Mouse (Mus musculus): Measurements from ENCODE around the gene Pam. TPM values are rescaled to one million over a fixed set of nuclear protein-coding genes. Genes with fewer than 3 reads are reported as not detected.

Pam gene
- polyA plus RNA-seq, 1 experiment from 2014 or later, result 8.9 TPM

- no peak for ATAC-seq (ENCODE audit: low read depth)
- no peak overlapping the region for H3K4me2 ChIP-seq (ENCODE audit: low read depth, low read length)
- H3K4me3 ChIP-seq (ENCODE audit: low read depth, low read length), result no peak overlapping the region
- H3K9me3 ChIP-seq (replicated peaks; ENCODE audit: control insufficient read depth, low read length), result no peaks in the 10 kb centered on the region
- H3K36me3 ChIP-seq (ENCODE audit: control insufficient read depth, insufficient read depth), result no peaks in the 10 kb centered on the region
- no peak overlapping the region for H3K9ac ChIP-seq (ENCODE audit: low read depth, low read length)
- H3K27ac ChIP-seq (ENCODE audit: low read length), result no peak overlapping the region
- H3K4me1 ChIP-seq (ENCODE audit: control insufficient read depth, low read depth, low read length), result no peaks in the 10 kb centered on the region
- no peaks in the 10 kb centered on the region for H3K27me3 ChIP-seq (ENCODE audit: control insufficient read depth, insufficient read depth, low read depth, low read length)
- 70% methylated on average over 2 of the region's 2 CpGs for WGBS (ENCODE audit: insufficient replicate concordance)
Measured at GRCm38 (mm10) chr1:98053447-98053846, 42.0 kb downstream of the Pam start.

GRCm38 (mm10) chr1:98052775-98053174 is 42.7 kb downstream of the Pam start:
- no peak for ATAC-seq (ENCODE audit: low read depth)
- 61% methylated on average over 4 of the region's 4 CpGs for WGBS (ENCODE audit: insufficient replicate concordance)

DNA sequence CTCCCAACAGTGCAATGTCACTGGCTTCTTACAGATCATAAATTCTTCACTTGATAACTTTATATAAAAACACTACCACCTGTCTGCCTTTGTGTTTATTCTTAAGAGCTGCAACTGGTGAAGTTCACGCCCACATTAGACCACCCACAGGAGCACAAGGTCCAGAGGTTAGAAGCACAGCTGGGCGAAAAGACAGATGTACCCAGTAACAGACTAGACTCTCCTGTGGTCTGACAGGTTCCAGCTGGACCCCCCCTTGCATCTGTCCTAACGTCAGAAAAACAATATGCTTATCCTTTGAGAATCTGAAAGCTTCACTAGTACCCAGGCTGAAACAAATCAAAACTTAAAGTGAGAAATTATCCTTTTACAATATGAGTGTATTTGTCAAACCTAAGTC is 44.4 kb downstream of the Pam start:
- no peak overlapping the region for H3K4me3 ChIP-seq (ENCODE audit: low read depth, low read length)
- H3K4me1 ChIP-seq (ENCODE audit: control insufficient read depth, low read depth, low read length), result no peaks in the 10 kb centered on the region
- H3K9me3 ChIP-seq (replicated peaks; ENCODE audit: control insufficient read depth, low read length), result no peaks in the 10 kb centered on the region
- ATAC-seq (ENCODE audit: low read depth), result no peak
- H3K36me3 ChIP-seq (ENCODE audit: control insufficient read depth, insufficient read depth), result no peaks in the 10 kb centered on the region
- H3K27ac ChIP-seq (ENCODE audit: low read length), result no peak overlapping the region
- no peak overlapping the region for H3K4me2 ChIP-seq (ENCODE audit: low read depth, low read length)
- H3K9ac ChIP-seq (ENCODE audit: low read depth, low read length), result no peak overlapping the region
- H3K27me3 ChIP-seq (ENCODE audit: control insufficient read depth, insufficient read depth, low read depth, low read length), result no peaks in the 10 kb centered on the region
- 37% methylated on average over 3 of the region's 3 CpGs for WGBS (ENCODE audit: insufficient replicate concordance)

More at GRCm38 (mm10) chr1:98052775-98053174, 42.7 kb downstream of the Pam start:
- no peaks in the 10 kb centered on the region for H3K9me3 ChIP-seq (replicated peaks; ENCODE audit: control insufficient read depth, low read length)
- no peak overlapping the region for H3K27ac ChIP-seq (ENCODE audit: low read length)
- H3K4me3 ChIP-seq (ENCODE audit: low read depth, low read length), result no peak overlapping the region
- H3K36me3 ChIP-seq (ENCODE audit: control insufficient read depth, insufficient read depth), result no peaks in the 10 kb centered on the region
- H3K27me3 ChIP-seq (ENCODE audit: control insufficient read depth, insufficient read depth, low read depth, low read length), result no peaks in the 10 kb centered on the region
- no peak overlapping the region for H3K4me2 ChIP-seq (ENCODE audit: low read depth, low read length)
- H3K4me1 ChIP-seq (ENCODE audit: control insufficient read depth, low read depth, low read length), result no peaks in the 10 kb centered on the region
- H3K9ac ChIP-seq (ENCODE audit: low read depth, low read length), result no peak overlapping the region

DNA sequence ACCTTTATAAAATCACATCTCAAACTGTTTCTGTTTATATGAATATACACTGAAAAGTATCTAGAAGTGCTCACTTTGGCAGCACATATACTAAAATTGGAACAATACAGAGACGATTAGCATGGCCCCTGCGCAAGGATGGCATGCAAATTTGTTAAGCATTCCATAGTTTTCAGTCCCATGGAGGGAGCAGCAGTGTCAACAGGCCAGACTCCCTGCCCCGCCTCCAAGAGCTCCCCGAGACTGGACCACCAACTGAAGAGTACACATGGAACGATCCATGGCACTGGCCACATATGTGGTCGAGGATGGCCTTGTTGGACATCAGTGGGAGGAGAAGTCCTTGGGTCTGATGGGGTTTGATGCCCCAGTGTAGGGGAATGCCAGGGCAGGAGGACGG is 45.7 kb downstream of the Pam start:
- Histone ChIP-seq H3K4me2 (ENCODE audit: low read depth, low read length) (no peak overlapping the region), H3K4me1 (ENCODE audit: control insufficient read depth, low read depth, low read length) (no peaks in the 10 kb centered on the region), H3K27me3 (ENCODE audit: control insufficient read depth, insufficient read depth, low read depth, low read length) (no peaks in the 10 kb centered on the region), H3K9me3 (replicated peaks; ENCODE audit: control insufficient read depth, low read length) (no peaks in the 10 kb centered on the region), H3K27ac (ENCODE audit: low read length) (no peak overlapping the region), H3K9ac (ENCODE audit: low read depth, low read length) (no peak overlapping the region), H3K36me3 (ENCODE audit: control insufficient read depth, insufficient read depth) (no peaks in the 10 kb centered on the region), H3K4me3 (ENCODE audit: low read depth, low read length) (no peak overlapping the region)
- WGBS (ENCODE audit: insufficient replicate concordance), result 67% methylated on average over 7 of the region's 7 CpGs
- ATAC-seq (ENCODE audit: low read depth), result no peak

GRCm38 (mm10) chr1:98048218-98048801 is 47.1 kb downstream of the Pam start:
- no peaks in the 10 kb centered on the region for H3K36me3 ChIP-seq (ENCODE audit: control insufficient read depth, insufficient read depth)
- WGBS (ENCODE audit: insufficient replicate concordance), result 47% methylated on average over 5 of the region's 5 CpGs
- H3K27ac ChIP-seq (ENCODE audit: low read length), result no peak overlapping the region
- ATAC-seq (ENCODE audit: low read depth), result no peak
- no peak overlapping the region for H3K4me3 ChIP-seq (ENCODE audit: low read depth, low read length)
- no peaks in the 10 kb centered on the region for H3K9me3 ChIP-seq (replicated peaks; ENCODE audit: control insufficient read depth, low read length)
- no peak overlapping the region for H3K4me2 ChIP-seq (ENCODE audit: low read depth, low read length)
- no peak overlapping the region for H3K9ac ChIP-seq (ENCODE audit: low read depth, low read length)
- no peaks in the 10 kb centered on the region for H3K27me3 ChIP-seq (ENCODE audit: control insufficient read depth, insufficient read depth, low read depth, low read length)
- no peaks in the 10 kb centered on the region for H3K4me1 ChIP-seq (ENCODE audit: control insufficient read depth, low read depth, low read length)

DNA sequence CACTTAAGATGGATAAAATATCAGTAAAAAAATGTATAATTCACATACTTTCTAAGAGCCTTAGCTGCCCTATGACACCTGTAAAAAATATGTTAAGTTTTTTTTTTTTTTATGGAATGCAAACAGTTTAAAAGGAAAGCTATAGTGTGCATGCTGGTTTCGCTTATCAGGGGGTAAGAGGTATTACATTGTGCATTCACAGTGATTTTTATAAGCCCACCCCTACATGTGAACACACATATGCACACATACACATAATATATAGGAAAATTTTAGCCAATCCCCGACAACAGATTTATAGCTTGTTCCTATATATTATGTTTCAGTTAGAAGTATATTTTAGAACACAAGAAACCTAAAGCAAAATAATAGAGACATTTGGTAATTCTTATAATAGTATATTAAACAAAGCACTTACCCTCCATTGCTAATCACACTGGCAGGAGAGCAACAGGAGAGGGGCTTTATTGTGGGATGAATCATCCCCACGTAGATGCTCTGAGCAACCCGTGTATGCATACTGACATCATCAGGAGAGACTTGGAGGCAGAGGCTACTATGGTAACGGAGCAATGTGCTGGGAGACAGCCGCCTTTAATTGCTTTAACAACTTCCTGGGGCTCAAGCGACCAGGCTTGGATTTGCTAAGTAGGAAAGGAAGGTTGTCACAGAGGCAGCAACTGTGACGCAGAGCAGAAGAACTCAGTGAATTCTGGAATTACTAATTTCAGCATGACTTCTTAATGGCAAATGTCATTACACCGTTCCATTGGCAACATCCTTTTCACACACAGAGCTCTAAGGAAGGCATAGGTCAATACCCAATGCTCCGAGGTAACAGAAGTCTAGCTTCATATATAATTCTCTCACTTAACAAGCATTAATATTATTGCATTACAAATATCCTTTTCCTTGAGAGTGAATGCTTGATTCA is 47.9 kb downstream of the Pam start:
- H3K4me2 ChIP-seq (ENCODE audit: low read depth, low read length), result no peak overlapping the region
- H3K36me3 ChIP-seq (ENCODE audit: control insufficient read depth, insufficient read depth), result no peaks in the 10 kb centered on the region
- no peaks in the 10 kb centered on the region for H3K9me3 ChIP-seq (replicated peaks; ENCODE audit: control insufficient read depth, low read length)
- ATAC-seq (ENCODE audit: low read depth), result no peak
- H3K4me1 ChIP-seq (ENCODE audit: control insufficient read depth, low read depth, low read length), result no peaks in the 10 kb centered on the region
- H3K27ac ChIP-seq (ENCODE audit: low read length), result no peak overlapping the region
- 45% methylated on average over 10 of the region's 10 CpGs for WGBS (ENCODE audit: insufficient replicate concordance)
- H3K4me3 ChIP-seq (ENCODE audit: low read depth, low read length), result no peak overlapping the region
- H3K27me3 ChIP-seq (ENCODE audit: control insufficient read depth, insufficient read depth, low read depth, low read length), result no peaks in the 10 kb centered on the region
- no peak overlapping the region for H3K9ac ChIP-seq (ENCODE audit: low read depth, low read length)

GRCm38 (mm10) chr1:98042425-98042824 is 53.0 kb downstream of the Pam start:
- ATAC-seq (ENCODE audit: low read depth), result no peak
- WGBS (ENCODE audit: insufficient replicate concordance), result 66% methylated on average over 2 of the region's 2 CpGs
- no peaks in the 10 kb centered on the region for H3K4me1 ChIP-seq (ENCODE audit: control insufficient read depth, low read depth, low read length)
- H3K27me3 ChIP-seq (ENCODE audit: control insufficient read depth, insufficient read depth, low read depth, low read length), result no peaks in the 10 kb centered on the region
- H3K4me3 ChIP-seq (ENCODE audit: low read depth, low read length), result no peak overlapping the region
- no peak overlapping the region for H3K27ac ChIP-seq (ENCODE audit: low read length)
- H3K4me2 ChIP-seq (ENCODE audit: low read depth, low read length), result no peak overlapping the region
- no peaks in the 10 kb centered on the region for H3K9me3 ChIP-seq (replicated peaks; ENCODE audit: control insufficient read depth, low read length)
- H3K36me3 ChIP-seq (ENCODE audit: control insufficient read depth, insufficient read depth), result no peaks in the 10 kb centered on the region
- H3K9ac ChIP-seq (ENCODE audit: low read depth, low read length), result no peak overlapping the region

GRCm38 (mm10) chr1:98038252-98038651 is 57.2 kb downstream of the Pam start:
- Histone ChIP-seq H3K36me3 (ENCODE audit: control insufficient read depth, insufficient read depth) (no peaks in the 10 kb centered on the region), H3K4me3 (ENCODE audit: low read depth, low read length) (no peak overlapping the region), H3K27me3 (ENCODE audit: control insufficient read depth, insufficient read depth, low read depth, low read length) (no peaks in the 10 kb centered on the region), H3K9ac (ENCODE audit: low read depth, low read length) (no peak overlapping the region), H3K4me2 (ENCODE audit: low read depth, low read length) (no peak overlapping the region), H3K9me3 (replicated peaks; ENCODE audit: control insufficient read depth, low read length) (no peaks in the 10 kb centered on the region), H3K27ac (ENCODE audit: low read length) (no peak overlapping the region), H3K4me1 (ENCODE audit: control insufficient read depth, low read depth, low read length) (no peaks in the 10 kb centered on the region)
- 65% methylated on average over 3 of the region's 3 CpGs for WGBS (ENCODE audit: insufficient replicate concordance)
- no peak for ATAC-seq (ENCODE audit: low read depth)

DNA sequence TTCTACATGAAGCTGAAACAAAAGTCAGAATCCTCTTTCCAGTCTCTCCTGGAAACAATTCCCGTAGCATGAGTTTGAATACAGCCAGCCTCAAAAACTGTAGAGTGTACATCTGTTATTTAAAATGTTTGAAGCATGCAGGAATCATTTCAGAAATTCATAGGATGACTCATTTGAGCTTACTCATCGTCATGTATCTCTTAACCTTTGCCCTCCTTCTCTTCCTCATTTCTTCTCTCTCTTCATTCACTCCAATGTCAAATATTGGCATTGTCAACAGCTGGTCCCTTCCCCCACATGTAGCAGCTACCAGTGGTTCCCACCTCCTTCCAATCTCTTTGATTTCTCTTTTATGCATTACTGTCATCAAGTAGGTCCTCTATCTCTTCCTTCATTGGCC is 59.7 kb downstream of the Pam start:
- ATAC-seq (ENCODE audit: low read depth), result no peak
- Histone ChIP-seq H3K4me1 (ENCODE audit: control insufficient read depth, low read depth, low read length) (no peaks in the 10 kb centered on the region), H3K4me3 (ENCODE audit: low read depth, low read length) (no peak overlapping the region), H3K27me3 (ENCODE audit: control insufficient read depth, insufficient read depth, low read depth, low read length) (no peaks in the 10 kb centered on the region), H3K4me2 (ENCODE audit: low read depth, low read length) (no peak overlapping the region), H3K27ac (ENCODE audit: low read length) (no peak overlapping the region), H3K36me3 (ENCODE audit: control insufficient read depth, insufficient read depth) (no peaks in the 10 kb centered on the region), H3K9ac (ENCODE audit: low read depth, low read length) (no peak overlapping the region), H3K9me3 (replicated peaks; ENCODE audit: control insufficient read depth, low read length) (no peaks in the 10 kb centered on the region)
- 58% methylated on average over 2 of the region's 2 CpGs for WGBS (ENCODE audit: insufficient replicate concordance)

Data from liver, embryonic 16.5 days (tissue).